Mouse (Mus musculus) CH12.LX (cell line): Measurements from ENCODE around the gene Il18.

ENCODE experiments used
- CTCF ChIP-seq, 2 experiments: IDR thresholded peaks in 1 of 2; conservative IDR thresholded peaks in 1 of 2; 2 replicates each; pipeline ENCODE4 v1.5.1; 2011 to 2012; ENCODE audit warnings: low read depth in 2 of 2, low read length in 2 of 2, improper control_type of control experiment in 1 of 2, inconsistent platforms in 1 of 2, mild to moderate bottlenecking in 1 of 2, moderate library complexity in 1 of 2
- POLR2AphosphoS2 ChIP-seq: IDR thresholded peaks from 2 replicates; pipeline ENCODE4 v1.6.1; 2011; ENCODE audit warnings: low read depth, low read length, improper control_type of control experiment
- ZNF384 ChIP-seq: IDR thresholded peaks from 2 replicates; pipeline ENCODE4 v1.6.1; 2012; ENCODE audit warnings: low read depth, low read length, improper control_type of control experiment, inconsistent platforms

DNA sequence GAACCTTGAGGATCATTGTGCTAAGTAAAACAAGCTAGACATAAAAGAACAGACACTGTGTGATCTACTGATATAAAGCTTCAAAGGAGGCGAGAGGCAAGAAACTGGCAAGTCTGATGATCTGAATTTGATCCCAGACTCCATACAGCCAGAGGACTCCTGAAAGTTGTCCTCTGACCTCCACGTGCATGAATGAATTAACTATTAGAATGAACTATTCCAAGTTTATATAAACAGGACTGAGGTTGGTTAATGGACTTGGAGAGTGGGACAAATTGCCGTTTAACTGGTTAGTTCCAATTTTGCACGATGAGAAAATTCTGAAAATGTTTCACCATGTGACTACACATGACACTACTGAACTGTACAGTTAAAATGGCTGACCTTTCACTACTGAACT, 5.7 kb upstream of the Il18 start:
- TF ChIP-seq ZNF384 = no peak
- TF ChIP-seq POLR2AphosphoS2 = no peak
- no peak for TF ChIP-seq CTCF (conservative IDR thresholded peaks at IDR 0.05 in 1 of 2, IDR thresholded peaks at IDR 0.05 in 1 of 2; ENCODE audit: low read depth in 2 of 2, low read length in 2 of 2)
